Mouse (Mus musculus): ENCODE data around the gene Olfr811.

GRCm38 (mm10) chr10:129794817-129795216, 9.4 kb downstream of the Olfr811 start, which contains the start of gene Olfr810:
- TF ChIP-seq CTCF (IDR thresholded peaks at IDR 0.05; ENCODE audit: low read depth) (no peak), EP300 (optimal IDR thresholded peaks at IDR 0.05) (no peak)

All from stomach, postnatal 0 days (tissue).